Mouse (Mus musculus): ENCODE data around the gene Gm20671.
A peak's percentile ranks its signal among the peaks of the same experiment; 100 is the strongest.
"Not testable (repeated sequence)": the region's sequence is repeated elsewhere in the genome, so short reads cannot be mapped to it uniquely, and the experiment has no call there.

Gene Gm20671

DNA sequence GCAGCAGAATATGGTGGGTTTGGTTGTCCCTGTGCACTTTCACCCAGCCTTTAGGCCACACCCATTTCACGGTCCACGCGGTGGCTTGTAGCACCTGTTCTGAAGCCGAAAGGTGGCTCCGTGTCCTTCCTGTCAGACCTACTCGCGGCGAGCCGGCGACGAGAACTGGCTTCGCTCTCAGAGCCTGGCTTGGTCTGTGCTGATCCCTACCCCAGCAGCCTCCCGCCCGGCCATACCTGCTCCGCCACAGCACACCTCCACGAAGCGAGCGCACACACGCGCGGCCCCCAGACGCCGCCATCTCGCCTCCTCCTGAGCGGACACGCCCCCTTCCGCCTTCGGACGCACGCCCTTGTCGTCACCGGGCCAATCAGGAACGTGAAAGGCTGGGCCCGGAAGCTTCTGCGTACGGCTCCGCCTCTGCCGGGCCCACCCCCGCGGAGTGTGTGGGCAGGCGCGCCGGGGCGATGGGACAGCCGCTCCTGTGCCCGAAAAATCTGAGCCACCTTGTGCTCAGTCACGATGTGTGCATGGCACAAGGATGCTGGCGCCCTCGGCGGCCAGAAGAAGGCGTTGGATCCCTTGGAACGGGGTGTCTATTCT, 41.5 kb downstream of the Gm20671 start, which contains the start of gene Pisd:
TSS of gene Pisd (minus strand) at position 334 of the 603 bp plus-strand sequence.
- DNase-seq (ENCODE audit: low read depth), result peak; percentile 98

DNA sequence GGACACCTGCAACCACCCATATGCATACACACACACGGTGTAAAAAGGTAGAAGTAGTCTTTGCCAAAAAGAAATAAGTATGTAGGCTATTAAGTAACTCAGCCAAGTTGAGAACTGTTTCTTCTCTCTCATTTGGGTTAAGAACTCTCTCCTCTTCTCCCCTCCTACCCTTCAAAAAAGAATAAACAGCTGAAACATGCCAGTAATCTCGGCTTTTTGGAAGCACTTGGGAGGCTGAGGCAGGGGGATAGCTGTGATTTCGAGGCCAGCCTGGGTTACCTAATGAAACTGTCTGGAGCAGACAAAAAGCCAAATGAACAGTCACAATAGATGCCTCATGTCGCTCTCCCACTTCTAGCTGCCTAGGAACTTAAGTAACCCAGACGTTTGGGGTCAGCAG, 42.2 kb downstream of the Gm20671 start:
- no peak for DNase-seq (ENCODE audit: low read depth)

DNA sequence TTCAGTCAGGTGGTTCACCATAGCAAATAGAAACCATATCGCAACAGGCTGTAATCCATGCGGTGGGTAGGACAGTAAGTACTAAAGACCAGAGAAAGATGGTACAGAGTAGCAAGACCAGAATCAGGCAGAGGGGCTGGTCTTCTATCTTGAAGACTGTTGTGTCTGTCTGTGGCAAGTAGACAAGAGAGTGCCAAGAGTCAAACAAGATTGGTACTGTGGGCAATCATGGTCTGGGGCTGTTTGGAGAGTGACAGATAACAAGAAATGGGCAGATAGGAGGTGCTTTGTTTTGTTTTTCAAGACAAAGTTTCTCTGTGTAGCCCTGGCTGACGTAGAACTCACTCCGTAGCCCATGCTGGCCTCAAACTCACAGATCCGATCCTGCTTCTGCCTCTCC, 45.3 kb downstream of the Gm20671 start:
- no peak for DNase-seq (ENCODE audit: low read depth)

DNA sequence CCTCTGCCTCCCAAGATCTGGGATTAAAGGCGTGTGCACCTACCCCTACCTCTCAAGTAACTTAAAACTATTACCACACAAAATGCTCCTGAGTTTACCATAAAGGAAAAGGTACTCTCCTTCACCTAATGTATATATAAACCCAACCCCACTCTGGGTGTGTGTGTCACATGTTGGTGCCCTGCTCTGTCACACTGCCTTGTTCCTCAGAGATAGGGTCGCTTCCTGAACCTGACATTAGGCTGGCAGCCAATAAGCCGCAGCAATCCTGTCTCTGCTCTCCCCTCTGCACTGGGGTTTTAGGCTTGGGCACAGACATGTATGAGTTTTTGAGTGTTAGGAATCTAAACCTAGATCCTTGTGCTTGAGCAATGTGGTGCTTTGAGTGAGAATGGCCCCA, 48.7 kb downstream of the Gm20671 start:
- DNase-seq (ENCODE audit: low read depth), result no peak

DNA sequence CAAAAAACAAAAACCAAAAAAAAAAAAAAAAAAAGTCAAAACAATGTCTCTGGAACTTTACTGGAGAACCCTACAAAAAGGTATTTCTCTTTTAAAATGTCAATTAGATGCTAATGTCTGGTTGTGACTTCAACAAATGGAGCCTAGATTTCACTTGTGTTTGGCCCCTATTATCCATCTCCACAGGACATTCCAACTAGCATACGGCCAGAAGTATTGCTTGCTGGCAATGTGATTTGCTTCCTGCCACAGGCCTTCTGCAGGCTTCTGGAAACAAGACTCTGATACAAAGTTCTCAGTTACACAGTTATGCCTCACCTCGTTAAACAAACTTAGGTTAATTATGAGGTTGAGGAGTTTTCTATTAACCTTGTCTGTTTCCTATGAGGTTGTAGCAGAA, 54.5 kb downstream of the Gm20671 start:
- DNase-seq (ENCODE audit: low read depth), result no peak

DNA sequence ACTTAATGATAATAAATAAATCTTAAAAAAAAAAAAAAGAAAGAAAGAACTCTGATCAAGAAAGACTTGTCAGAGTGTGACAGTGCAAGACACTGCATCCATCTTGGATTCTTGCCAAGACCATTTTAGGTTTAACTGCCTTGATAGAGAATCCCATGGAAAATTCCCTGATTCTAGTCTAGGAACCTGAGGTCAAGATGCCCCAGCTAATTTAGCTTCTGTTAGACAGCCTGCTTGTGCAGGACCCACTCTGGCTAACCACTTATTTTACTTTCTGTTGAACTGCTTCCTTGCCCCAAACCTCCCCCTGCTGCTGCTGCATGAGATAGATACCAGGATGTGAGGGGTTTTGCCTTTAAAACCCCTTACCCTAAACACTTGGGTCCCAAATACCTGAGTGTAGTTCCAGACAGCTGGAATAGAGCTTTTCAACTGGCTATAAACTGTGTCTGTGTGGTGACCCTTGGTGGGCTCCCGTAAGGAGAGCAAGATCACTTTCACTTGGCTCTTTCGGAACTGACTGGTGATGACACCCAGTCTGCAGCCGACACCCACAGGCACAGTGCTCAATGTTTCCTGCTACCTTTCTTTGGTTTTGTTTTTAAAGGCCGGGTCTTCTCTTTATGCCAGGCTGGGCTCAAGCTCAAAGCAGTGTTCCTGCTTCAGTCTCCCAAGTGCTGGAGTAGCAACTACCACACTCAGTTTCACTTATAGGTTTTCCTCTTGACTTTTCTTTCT, 59.1 kb downstream of the Gm20671 start:
- DNase-seq (ENCODE audit: low read depth), result peak; percentile 74

DNA sequence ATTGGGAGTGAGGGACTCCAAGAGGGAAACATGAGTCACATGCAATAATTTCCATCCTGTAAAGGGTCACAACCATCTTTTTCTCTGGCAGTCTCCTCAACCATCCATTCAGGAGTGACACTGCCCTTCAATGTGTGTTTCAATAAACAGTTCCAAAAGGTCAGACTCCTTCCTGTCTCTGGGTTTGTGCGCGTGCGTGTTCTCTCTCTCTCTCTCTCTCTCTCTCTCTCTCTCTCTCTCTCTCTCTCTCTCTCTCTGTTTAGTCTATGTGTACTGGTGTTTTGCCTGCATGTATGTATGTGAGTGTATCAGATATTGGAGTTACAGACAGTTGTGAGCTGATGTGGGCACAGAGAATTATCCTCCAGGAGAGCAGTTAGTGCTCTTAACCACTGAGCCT, 59.9 kb downstream of the Gm20671 start:
- DNase-seq (ENCODE audit: low read depth), result peak; percentile 61

DNA sequence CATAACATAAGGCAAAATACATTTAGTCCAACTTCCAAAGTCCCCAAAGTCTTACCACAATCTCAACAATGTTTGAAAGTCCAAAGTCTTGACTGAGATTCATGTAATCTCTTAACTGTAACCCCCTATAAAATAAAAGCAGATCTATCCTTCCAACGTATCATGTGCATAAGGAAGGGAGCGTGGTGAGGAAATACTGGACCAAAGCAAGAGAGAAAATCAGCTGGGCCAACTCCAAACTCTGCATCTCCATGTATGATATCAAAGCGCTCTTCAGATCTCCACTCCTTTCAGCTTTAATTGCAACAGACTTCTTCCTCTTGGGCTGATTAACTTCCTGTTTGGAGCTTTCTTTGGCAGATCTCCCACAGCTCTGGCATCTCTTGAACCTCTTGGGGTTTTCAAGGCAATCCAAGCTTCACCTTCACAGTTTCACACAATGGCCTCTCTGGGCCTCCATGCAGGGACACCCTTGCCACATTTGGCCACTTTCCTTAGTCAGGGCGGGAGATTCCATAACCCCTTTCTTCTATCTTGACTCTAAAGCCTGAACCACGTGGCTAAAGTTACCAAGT, 65.3 kb downstream of the Gm20671 start:
- DNase-seq (ENCODE audit: low read depth), result no peak

DNA sequence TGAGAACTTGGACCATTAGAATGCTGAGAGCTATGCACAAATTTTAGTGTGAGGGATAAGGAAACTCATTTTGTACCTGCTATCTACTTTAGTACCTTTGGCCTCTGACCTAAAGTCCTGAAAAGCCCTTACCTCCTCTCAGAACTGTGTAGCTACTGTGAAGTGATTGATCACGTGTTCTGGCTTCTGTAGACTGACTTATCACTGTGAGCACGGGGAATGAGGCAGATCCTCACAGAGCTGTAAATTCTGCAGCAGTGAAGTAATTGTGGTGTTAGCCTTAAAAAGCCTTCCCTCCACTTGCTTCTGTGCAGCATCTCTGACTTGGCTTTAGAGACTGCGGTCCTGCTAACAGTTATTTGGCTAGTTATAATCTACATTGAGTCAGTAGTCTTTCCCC, 66.1 kb downstream of the Gm20671 start:
- no peak for DNase-seq (ENCODE audit: low read depth)

DNA sequence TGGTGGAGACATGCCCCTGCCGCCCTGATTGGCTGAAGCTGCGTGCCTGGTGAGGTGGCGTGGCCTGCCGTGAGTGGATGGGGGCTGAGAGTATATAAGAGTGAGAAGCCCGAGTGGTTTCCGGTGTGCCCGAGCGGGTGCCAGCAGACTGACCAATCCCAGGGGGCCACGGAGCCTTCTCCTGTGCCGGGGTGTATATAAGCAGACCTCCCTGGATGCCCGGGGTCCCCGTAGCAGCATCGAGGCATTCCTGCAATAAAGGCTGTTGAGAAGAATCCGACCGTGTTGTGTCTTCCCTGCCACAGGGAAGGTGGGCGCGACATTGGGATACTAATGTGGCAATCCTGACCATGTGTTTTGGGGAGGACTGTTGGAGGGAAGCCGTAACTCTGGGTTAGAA, 66.6 kb downstream of the Gm20671 start:
- not testable (repeated sequence) for DNase-seq (ENCODE audit: low read depth)

DNA sequence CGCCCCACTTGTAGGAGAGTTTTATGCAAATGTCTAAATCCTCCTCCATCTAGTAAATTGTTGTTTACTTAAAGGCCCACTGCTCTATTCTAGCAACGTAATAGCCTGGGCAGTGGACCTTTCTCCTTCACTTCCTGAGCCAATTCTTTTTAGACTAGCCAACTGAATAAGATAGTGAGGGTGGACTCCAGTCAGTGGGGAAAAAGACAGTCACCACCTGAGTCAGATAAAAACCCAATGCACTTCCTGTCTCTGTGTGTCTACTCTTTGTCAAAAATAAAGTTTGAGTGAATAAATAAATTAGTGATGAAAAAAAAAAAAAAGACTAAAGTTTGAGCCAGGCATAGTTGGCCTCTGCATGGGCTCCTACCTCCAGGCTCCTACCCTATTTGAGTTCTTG, 67.2 kb downstream of the Gm20671 start:
- peak; percentile 41 for DNase-seq (ENCODE audit: low read depth)

DNA sequence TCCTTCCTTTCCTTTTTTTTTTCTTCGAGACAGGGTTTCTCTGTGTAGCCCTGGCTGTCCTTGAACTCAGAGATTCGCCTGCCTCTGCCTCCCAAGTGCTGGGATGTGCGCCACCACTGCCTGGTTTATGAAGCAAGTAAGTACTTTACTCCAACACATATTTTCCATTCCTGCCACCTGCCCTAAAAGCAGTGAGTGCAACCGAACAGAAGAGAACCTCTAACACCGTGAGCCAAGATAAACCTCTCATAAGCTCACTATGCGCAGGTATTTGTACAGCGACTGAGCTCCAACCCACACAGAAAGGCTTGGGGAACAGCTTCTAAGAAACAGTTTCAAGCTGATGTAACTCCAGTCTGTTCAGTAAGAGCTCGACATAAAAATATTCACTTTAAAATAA, 70.8 kb downstream of the Gm20671 start:
- no peak for DNase-seq (ENCODE audit: low read depth)

DNA sequence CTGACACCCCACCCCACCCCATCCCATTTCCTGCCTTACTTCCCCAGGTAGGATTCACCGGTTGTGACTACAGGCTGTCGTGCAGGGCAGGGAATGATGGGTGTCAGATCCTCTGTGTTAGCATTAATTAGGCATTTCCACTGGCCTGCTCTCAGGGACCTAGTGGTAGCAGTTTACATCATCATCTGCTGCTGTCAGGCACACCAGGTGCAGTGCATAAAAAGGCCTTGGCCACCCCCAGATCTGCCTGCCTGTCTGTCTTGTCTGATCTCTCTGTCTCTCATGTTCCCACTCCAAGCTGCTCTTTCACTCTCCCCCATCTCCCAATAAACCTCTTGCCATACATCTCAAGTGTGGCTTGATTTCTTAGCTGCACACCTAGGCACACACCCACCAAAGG, 75.2 kb downstream of the Gm20671 start:
- DNase-seq (ENCODE audit: low read depth), result no peak

DNA sequence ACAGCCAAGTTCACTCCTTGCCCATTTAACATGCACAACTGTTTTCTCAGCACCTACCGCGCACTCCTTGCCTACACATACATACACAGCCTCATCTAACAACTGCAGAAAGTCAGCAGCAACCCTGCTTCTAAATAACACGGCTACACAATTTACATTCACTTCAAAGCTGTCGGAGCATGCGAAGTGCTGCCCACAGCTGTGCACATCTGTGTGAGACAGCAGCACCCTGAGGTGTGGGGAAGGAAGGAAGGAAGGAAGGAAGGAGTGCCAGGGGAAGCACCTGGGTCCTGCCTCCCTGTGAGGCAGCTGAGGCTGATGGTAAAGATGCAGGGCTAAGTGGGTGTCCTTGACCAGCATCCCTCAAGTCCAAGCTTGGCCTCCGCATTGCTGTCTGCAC, 78.0 kb downstream of the Gm20671 start:
- no peak for DNase-seq (ENCODE audit: low read depth)

DNA sequence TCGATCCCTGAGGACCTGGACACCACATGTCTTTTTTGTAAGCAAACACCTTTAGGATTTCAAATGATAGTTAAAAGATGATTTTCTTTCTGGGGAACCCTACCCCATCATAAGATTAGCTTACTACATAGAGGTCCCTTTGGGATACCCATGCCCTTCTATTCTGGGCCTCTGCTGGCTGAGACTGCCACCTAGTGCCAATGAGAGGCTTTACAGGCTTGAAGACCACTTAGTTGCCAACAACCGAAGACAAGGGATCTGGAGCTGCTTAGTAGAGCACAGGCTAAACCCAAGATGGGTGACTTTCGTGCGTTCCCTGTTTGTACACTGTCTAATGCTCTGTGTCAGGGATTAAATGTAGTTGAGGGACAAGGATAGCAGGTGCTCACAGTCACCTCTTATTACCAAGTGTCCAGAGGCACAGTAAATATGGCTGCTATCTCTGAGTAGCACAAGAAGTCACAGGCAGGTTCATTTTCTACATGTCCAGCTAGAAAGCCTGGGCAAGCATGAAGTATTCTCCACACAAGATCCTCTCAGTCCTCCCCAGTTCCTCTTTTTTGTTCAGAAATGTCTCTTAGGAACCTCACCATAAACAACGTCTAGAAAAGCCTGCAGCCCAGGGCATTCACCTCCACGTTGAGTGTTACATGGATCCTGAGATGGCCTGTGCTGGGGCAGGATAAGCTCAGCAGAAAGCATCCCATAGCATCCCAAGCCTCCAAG, 79.1 kb downstream of the Gm20671 start:
- DNase-seq (ENCODE audit: low read depth), result peak; percentile 65

DNA sequence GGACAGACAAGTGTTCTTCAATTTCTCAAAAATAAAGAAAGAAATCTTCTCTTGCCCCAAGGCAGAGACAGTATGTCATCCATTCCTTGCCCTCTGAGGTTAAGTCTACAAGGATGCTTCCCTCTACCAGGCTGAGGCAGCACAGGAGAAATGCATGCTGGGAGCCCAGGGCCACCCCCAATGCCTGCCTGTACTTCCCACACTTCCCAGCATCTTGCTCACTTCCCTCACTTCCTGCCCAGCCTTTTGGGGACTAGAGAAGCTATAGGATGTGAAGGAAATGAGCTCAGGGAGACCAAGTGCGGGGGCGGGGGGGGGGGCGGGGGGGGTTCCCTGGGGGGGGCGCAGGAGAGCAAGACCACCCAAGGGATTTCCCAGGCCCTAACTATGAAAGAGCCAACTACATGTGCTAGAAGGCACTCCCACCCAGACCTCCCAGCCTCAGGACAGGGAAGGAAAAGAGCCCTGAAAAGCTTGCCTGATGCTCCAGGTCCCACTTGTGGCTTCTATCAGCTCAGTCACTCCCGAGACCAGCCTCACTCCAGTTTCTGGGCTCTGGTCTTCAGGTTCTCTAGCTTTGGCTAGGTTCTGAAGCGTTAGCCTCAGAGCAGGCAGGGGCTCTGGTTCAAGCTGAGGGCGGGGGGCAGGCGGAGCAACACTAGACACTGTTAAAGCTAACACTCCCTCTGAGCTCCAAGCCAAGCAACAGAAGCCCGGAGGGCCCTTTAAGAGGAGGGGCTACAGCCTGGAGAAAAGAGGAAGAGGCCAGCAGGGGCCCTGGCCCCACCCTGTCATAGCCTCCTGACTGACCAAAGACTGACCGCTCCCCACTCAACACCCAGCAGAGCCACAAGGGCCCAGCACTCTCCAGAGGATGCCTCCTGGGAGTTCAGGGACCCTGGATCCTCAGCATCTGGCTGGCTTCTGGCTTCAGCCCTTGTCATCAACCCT, 80.9 kb downstream of the Gm20671 start:
- DNase-seq (ENCODE audit: low read depth), result no peak

DNA sequence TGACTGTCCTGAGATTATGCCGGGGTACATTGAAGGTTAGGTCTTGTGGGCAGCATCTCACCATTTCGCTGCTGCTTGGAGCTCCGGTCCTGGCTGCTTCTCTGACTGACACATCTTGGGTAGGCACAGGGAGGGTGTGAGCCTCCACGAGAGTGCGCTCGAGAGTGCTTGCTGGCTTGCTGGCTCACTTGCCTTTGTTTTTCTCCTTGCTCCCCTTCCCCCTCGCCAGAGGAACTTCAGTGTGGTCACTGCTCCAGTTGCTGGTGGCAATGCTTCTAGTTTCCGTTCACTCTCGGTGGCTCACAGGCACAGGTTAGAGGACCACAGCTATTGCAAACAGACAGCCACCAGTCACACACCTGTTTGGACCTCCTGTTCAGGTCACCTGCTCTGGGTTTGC, 84.8 kb downstream of the Gm20671 start:
- DNase-seq (ENCODE audit: low read depth), result no peak

DNA sequence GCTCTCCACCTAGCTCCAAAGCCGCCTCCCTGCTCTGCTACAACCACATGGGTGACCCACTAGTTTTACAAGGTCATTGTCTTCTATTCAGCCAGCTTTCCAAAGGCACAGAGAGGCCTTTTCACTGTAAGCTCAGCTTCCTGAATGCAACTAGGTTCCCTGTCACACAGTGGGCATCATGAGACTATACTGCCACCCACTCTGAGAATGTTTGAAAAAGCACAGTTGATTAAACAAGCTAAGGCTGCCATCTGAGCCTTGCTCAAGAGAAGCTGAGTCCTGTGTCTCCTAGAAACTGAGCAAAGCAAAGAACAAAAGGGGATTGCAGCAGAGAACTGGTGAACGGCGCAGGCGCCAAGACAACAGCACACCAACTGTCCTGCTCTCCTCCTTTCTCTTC, 85.5 kb downstream of the Gm20671 start:
- DNase-seq (ENCODE audit: low read depth), result not testable (repeated sequence)

DNA sequence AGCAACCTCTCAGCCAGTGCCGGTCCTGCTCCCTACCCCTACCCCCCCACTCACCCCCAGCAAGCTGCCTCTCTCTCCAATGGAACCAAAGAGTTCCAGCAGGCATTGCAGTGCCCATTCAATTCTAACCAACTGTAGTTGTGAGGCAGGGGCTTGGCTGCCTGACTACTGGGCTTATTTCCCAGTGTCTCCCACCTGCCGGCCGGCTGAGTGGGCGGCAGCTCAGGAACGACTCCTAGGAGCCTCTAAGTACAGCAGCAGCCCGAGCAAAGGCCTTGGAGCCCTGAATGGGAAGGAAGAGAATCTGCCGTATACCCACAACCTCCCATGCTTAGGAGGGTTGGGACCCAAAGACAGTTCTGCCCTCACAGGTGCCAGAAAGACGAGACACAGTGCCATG, 86.1 kb downstream of the Gm20671 start:
- DNase-seq (ENCODE audit: low read depth), result not testable (repeated sequence)

DNA sequence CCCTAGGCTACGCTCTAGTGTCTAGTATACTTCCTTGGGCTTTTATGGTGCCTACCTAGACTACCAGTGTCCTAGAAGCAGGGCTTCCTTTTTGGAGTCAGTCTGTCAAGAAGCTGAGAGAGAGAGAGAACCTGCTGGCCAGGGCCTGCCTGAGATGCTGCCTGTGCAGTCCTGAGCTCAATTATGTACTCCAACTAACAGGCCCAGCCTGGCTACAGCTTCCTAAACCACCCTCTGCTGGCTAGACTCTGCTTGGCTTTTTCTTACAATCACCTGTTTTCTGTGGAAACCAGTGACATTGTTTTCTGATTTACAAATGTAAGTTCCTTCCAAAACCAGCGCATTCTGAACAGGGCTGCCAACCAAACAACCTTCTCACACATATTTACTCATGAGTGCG, 86.8 kb downstream of the Gm20671 start:
- DNase-seq (ENCODE audit: low read depth), result no peak

DNA sequence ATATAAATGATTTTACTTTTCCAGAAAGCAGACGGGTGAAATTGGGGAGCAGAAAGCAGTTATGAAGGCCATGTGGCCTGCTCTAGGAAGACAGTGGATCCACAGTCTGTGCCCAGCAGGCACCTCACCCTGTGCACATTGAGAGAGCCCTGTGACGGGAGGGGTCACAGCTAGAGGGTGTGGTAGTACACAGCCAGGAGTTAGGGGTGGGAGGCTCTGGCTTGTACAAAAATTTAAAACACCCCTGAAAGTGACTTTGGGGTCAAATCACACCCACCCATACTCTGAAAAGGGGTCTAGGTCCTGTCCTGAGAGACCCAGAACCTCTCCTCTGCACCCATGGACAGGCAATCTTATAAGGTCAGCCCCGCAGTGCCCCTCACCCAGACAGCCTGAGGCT, 90.1 kb downstream of the Gm20671 start:
- not testable (repeated sequence) for DNase-seq (ENCODE audit: low read depth)

DNA sequence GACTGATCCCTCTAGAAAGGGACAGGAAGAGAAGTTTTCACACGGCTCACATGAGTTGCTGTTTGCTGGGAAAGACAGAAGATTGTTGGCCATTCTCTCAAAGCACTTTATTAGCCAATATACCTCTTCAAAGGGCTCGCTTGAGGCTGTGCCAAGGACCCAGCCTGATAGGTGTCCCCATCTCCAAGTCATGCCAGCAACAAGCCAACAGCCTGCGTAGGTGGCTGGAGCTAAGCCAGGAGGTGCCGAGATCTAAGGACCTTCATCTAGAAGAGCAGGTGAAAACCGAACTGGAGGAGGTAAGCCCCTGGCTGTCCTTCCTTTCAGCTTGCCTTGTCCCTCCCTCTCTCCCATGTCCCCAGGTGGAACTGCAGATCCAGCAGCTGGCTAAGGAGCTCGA, 91.1 kb downstream of the Gm20671 start:
- no peak for DNase-seq (ENCODE audit: low read depth)

All from induced T-regulatory cell, adult 2 months (primary cell).